Mouse (Mus musculus) spleen, adult 2 months (tissue): ENCODE results near the gene Nat8. TPM values are rescaled to one million over a fixed set of nuclear protein-coding genes. Genes with fewer than 3 reads are reported as not detected.
"Not testable (repeated sequence)": the region's sequence is repeated elsewhere in the genome, so short reads cannot be mapped to it uniquely, and the experiment has no call there.

Experiments used
- DNase-seq, 2 experiments: peaks; one replicate each; pipeline versions ENCODE4 v3.0.0 to v3.0.0-alpha.2; 2012 to 2021; ENCODE audit warnings: low spot score in 2 of 2, low read depth in 1 of 2
- H3K27ac ChIP-seq: fragments of 200-500 bp; 2 replicates; pipeline ENCODE4 v1.5.1; 2012; ENCODE audit warnings: low read length, inconsistent platforms; ENCODE audit not compliant: insufficient read depth
- H3K27me3 ChIP-seq: fragments of 200-500 bp; 2 replicates; pipeline ENCODE4 v1.6.1; 2012; ENCODE audit warnings: mild to moderate bottlenecking, moderate library complexity, low read length, inconsistent platforms; ENCODE audit not compliant: control insufficient read depth, insufficient read depth
- H3K36me3 ChIP-seq: fragments of 200-500 bp; 2 replicates; pipeline ENCODE4 v1.6.1; 2012; ENCODE audit warnings: mild to moderate bottlenecking, low read length, inconsistent platforms; ENCODE audit not compliant: control insufficient read depth, insufficient read depth
- H3K4me1 ChIP-seq: fragments of 200-500 bp; 2 replicates; pipeline ENCODE4 v1.6.1; 2011; ENCODE audit warnings: inconsistent platforms; ENCODE audit not compliant: control insufficient read depth, insufficient read depth, insufficient read length
- H3K4me3 ChIP-seq: fragments of 200-500 bp; 2 replicates; pipeline ENCODE4 v1.5.1; 2011; ENCODE audit warnings: mild to moderate bottlenecking, inconsistent platforms; ENCODE audit not compliant: insufficient read depth, insufficient read length; ENCODE audit errors: extremely low read depth
- CTCF ChIP-seq: fragments of 200-500 bp; IDR thresholded peaks from 2 replicates; pipeline ENCODE4 v1.5.1; 2011; ENCODE audit warnings: mild to moderate bottlenecking, inconsistent platforms; ENCODE audit not compliant: insufficient read depth, insufficient read length, insufficient replicate concordance; ENCODE audit errors: extremely low read depth
- POLR2A ChIP-seq: fragments of 200-500 bp; IDR thresholded peaks from 2 replicates; pipeline ENCODE4 v1.6.1; 2011; ENCODE audit warnings: low read depth, low read length, inconsistent platforms
- WGBS: fragments of 180-500 bp; shearing (Covaris S2); methylation state at CpG from one replicate; pipeline ENCODE4 v1.1.7; 2018; 5-methylcytosine and 5-hydroxymethylcytosine counted together
- polyA plus RNA-seq: library from polyadenylated mRNA; depleted of rRNA; stranded (reverse); fragments of >200 nt; gene quantifications from 2 replicates; pipeline ENCODE4 v1.2.3, GENCODE M21; 2012; rRNA removed

Nat8 gene
- 0.66 and 1.0 TPM in 2 replicates for polyA plus RNA-seq

DNA sequence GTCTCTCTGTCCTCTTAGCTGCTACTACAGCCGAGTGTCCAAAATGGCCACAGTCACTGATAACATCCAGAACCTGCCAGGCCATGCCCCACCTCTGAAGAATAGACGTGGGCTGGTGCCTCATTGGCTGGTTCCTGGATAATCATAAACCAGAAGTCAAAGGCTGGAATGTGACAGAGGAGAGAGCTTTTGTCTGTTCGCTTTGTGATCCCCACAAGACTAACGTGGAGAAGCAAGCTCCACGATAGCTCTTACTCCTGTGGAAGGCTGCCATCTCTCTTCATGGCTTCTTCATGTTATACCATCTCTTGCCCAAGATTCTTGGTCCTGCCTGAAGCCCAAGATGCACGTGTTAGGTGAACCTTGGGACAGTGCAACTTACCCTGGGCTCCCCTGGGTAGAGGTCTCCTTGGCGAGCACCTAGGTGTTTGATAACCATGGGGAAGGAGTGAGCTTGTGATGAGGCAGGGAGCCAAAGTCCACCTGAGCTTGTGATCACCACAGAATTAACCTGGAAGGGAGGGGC is at the start of gene Nat8:
Gene Nat8, minus strand, starts transcription at position 287 of the 526 bp plus-strand sequence.
- no peaks in the 10 kb centered on the region for H3K4me1 ChIP-seq
- TF ChIP-seq POLR2A (no peak), CTCF (no peak)
- no peak within 1 kb of the TSS for H3K27ac ChIP-seq
- H3K4me3 ChIP-seq, result no peak within 1 kb of the TSS
- no peaks in the 10 kb centered on the region for H3K36me3 ChIP-seq
- WGBS, result 76% methylated on average over 7 of the region's 7 CpGs
- H3K27me3 ChIP-seq, result no peaks in the 10 kb centered on the region
- no peak for DNase-seq

GRCm38 (mm10) chr6:85869006-85869405 is 37.1 kb upstream of the Nat8 start, which contains the start of gene Nat8f2:
TSS of gene Nat8f2 (minus strand) at chr6:85869158.
- not testable (repeated sequence) for H3K36me3 ChIP-seq, H3K4me3 ChIP-seq, H3K4me1 ChIP-seq, H3K27me3 ChIP-seq, H3K27ac ChIP-seq, DNase-seq
- 86% methylated on average over 5 of the region's 5 CpGs for WGBS

DNA sequence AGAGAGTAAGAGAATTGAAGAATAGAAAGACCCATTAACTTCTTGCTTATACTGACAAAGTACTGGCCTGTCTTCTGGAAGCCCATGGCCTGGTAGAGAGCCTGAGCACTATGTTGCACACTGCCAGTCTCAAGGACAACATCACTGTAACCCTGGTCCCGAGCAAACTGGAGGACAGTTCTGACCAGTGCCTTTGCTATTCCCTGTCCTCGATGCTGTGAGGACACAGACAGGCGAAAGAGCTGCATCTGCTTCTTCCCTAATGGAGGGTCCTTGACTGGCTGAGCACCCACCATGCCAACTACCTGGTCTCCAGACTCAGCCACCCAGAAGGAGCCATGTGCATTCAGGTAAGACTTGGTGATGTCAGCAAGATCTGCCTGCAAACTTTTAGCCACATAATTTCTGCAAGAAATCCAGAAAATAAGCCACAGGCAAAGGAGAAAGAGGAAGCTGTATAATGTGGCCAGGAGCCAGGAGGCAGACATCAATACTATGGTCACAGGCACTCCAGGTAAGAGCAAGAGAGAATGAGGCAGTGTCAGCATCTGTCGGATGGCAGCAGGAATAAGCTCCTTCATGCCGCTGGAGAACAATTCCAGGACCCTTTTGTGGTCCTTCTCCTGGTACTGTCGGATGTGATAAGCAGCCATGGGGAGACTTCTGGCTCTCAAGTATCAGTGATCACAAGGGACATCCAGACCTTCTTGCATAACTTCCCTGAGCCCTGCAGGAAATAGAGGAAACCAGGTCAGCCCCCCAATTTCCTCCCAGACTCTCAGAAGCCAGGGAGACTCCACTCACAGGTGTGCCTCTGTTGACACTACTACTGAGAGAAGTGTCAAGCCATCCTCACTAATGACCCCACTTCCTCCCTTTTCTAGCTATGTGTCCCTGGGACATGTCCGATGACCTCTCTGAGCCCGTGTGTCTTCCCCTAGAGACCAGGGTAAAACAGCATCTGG is 36.1 kb upstream of the Nat8 start:
- H3K27me3 ChIP-seq, result no peaks in the 10 kb centered on the region
- no peak for TF ChIP-seq CTCF
- no peak for TF ChIP-seq POLR2A
- H3K27ac ChIP-seq, result no peak overlapping the region
- H3K4me1 ChIP-seq, result no peaks in the 10 kb centered on the region
- DNase-seq, result no peak
- H3K36me3 ChIP-seq, result no peaks in the 10 kb centered on the region
- no peak overlapping the region for H3K4me3 ChIP-seq
- 44% methylated on average over 8 of the region's 8 CpGs for WGBS

DNA sequence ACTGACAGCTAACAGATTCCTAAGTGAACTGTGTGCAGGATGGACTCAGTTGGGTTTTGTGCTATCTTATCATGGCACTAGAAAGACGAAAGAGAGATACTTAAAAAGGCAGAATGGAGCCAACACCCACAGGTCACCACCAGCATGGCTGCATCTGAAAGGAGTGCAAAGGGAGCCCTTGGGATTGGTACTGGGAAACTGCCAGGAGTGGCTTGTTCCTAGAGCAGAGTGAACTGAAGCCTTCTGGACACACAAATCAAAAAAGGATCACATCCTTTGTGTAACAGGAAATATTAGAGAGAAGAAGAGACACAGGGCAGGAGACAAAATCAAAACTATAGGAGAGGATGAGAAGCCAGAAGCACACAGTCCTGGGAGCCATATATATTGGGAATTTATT is 35.1 kb upstream of the Nat8 start:
- H3K4me3 ChIP-seq, H3K27ac ChIP-seq, H3K27me3 ChIP-seq, H3K4me1 ChIP-seq, DNase-seq, H3K36me3 ChIP-seq: not testable (repeated sequence)
- 71% methylated on average over 1 of the region's 1 CpGs for WGBS

DNA sequence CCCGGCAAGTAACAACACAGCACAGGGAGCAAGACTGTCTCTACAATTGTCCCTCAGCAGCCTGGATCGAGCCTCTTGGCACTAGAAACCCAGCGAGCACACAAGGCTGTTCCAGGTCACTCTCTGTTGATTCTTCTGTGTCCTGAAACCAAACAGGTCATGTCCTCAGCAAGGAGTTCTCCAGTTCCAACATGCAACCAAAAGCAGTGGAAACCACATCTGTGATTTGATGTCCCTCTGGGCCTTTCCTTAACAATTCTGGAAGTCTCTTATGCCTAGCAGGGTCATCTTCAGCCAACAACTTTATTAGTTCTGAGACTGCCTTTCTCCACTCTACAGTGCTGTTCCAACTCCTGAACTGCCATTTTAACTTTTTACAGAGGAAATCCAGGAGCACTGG is 34.3 kb upstream of the Nat8 start:
- not testable (repeated sequence) for H3K36me3 ChIP-seq, DNase-seq, H3K27ac ChIP-seq, H3K4me3 ChIP-seq, H3K27me3 ChIP-seq, H3K4me1 ChIP-seq
- WGBS, result 92% methylated on average over 3 of the region's 3 CpGs

DNA sequence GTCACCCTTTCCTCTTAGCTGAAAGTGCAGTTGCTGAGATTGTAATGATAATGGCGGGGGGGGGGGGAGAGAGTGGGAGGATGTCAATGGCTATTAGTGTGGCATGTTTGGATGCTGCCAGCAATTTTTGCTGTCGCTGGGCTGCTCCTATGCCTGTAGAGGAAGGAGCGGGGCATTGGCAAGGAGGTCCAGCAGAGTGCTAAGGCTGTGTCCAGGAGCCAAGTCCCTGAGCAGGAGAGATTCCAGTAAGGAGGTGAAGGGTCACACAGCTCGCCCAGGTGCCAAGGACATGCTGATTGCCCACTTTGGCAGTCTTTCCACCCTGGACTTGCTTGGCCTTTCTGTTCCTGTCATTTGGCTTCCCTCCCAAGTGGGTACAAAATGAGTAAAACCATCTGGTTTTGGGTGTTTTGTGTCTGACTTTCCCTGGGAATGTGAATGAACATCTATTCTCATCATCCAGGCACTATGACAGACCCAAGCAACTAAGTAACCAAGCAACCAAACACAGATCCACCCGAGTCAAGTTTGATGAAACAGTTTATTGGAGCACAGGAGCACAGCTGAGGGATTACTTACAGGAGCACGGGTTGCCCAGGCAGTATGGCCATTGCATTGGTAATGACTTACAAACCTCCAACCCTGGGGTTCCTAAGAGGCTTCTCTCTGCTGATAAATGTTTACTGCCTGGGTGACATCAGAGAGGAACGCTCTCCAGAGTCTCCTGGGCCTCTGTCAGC is 33.2 kb upstream of the Nat8 start:
- H3K4me3 ChIP-seq, H3K4me1 ChIP-seq, H3K36me3 ChIP-seq, DNase-seq, H3K27me3 ChIP-seq, H3K27ac ChIP-seq: not testable (repeated sequence)
- 76% methylated on average over 6 of the region's 7 CpGs for WGBS

DNA sequence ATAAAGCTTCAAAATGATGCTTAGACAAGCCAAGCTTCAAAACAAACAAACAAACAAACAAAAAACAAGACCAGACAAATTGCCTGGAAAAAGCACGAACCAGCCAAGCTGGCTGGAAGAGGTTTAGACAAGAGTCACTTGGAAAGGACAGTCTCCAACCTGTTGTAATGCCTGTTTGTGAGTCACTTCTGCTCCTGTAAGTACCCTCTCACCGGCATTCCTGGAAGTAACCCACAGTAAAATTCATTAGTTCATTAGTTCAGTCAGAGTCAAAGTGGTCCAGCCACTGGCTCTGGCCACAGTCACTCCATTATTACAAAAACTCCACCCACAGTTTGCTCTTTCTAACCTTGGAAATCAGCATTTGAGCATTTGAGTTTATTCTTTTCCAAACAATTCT is 32.0 kb upstream of the Nat8 start:
- DNase-seq, result no peak
- WGBS, result 87% methylated on average over 2 of the region's 2 CpGs
- no peak overlapping the region for H3K27ac ChIP-seq

More for the DNA sequence above, 32.0 kb upstream of the Nat8 start:
- no peaks in the 10 kb centered on the region for H3K36me3 ChIP-seq
- no peak overlapping the region for H3K4me3 ChIP-seq
- H3K27me3 ChIP-seq, result no peaks in the 10 kb centered on the region
- TF ChIP-seq CTCF, result no peak
- TF ChIP-seq POLR2A, result no peak
- H3K4me1 ChIP-seq, result no peaks in the 10 kb centered on the region
